Mouse (Mus musculus): ENCODE results near the gene Nat10. TPM values are rescaled to one million over a fixed set of nuclear protein-coding genes. Genes with fewer than 3 reads are reported as not detected.

The Nat10 gene
- total RNA-seq, 2 experiments from 2014 or later, result 6.2 to 12.1 TPM

DNA sequence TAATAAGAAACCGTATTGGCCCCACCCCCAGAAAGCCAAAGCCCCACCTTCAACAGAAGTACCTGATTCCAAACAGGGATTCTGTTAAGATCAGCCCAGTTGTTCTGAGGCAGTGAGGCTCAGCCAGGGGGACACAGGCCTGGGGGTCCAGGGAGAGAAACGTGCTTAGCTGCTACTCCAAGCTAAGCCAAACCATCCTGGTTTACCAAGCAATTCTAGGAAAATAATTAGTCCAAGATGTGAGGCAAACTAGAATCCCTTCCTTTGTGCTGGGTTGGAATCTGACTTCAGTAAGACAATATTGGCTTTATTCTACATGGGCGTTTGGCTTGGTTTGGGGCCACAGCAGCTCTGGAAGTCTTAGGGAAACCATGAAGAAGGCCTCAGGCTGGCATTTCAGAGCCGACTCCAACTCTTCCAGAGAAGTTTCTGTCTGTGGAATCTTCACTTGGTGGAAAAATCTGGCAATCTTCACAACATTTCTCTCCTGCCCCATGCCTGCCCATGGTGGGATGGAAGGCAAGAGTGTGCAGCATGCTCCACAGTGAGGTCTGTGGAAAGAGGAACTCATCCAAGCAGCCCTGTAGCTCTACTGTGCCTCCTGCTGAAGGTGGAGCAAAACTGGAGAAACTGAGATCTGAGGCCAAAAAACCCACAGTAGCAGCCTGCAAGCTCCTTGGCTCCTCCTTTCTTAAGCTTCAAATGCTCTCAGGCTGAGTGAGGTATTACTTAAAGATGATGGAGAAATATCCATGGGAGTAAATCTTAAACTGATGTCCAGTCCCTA, 66.1 kb downstream of the Nat10 start:
- ATAC-seq (ENCODE audit: poor library complexity, severe bottlenecking), result peak; percentile 65

DNA sequence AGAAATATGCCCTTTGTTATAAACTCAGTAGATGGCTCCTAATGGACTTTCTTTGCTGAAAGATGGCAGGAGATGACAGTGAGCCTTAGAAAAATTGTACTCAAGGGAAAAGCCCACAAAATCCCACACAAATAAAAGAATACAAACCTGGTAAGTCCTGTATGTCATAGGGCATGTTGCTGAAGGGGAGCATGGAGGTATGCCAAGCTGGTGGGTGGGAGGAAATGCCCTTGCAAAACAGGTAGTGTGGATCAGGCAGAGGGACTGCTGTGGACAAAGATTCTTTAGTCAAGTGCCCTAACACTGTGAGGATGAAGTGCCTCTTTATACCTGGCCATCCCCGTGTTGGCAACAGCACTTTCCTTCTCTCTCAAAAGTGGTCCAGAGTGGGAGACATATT, 68.3 kb downstream of the Nat10 start:
- ATAC-seq (ENCODE audit: poor library complexity, severe bottlenecking), result no peak

DNA sequence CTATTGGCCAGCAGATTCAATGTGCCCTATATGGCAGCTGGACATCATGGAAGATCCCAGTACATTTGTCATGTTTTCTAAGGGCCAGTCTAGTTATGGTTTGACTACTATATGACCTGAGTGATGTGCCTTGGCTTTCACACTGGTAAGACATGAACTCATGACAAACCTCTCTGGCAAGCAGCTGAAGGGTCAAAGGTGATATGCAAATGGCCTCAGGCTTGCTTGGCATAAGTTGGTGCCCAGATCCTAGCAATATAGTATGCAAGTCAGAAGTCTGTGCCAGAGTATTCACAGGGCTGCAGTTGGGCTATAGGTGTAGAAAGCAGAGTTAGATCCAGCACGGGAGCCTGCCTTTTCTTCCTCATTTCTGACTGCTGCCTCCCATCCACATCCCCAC, 69.8 kb downstream of the Nat10 start:
- no peak for ATAC-seq (ENCODE audit: poor library complexity, severe bottlenecking)

DNA sequence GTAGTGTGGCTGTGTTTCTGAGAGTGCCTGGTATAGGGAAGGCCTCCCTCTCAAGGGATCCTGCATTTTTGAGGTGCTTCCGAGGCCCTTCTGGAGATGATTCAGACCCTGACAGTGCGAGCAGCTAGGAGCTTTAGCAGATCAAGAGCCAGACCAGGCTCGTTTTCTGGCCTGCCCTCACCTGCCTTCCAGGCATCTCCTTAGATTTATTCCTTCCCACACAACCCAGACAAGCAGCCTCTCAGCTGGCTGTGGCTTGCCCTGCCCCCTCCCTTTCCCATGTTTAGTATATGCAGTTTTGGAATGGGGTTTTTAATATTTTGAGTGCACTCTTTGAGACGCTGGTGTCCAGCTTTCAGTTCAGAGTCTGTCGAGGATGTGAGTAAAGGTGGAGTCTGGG, 70.2 kb downstream of the Nat10 start:
- ATAC-seq (ENCODE audit: poor library complexity, severe bottlenecking), result no peak

DNA sequence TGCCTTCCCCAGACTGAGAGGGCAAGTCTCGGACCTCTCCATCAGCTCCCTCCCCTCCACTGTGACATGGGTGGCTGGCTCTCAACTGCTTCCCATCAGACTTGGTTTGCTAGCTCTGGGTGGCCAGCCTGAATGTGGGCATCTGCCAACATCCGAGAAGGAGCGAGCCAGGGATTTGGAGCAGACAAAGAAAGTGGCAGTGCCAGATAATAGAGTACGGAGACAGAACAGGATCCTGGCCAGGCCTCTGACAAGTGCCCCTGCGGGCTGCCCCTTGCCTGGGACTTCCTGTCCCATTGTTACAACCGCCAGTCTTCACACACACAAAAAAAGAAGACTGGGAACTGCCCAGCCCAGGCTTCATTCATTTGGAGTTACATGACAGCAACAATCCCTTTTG, 70.6 kb downstream of the Nat10 start:
- ATAC-seq (ENCODE audit: poor library complexity, severe bottlenecking), result no peak

DNA sequence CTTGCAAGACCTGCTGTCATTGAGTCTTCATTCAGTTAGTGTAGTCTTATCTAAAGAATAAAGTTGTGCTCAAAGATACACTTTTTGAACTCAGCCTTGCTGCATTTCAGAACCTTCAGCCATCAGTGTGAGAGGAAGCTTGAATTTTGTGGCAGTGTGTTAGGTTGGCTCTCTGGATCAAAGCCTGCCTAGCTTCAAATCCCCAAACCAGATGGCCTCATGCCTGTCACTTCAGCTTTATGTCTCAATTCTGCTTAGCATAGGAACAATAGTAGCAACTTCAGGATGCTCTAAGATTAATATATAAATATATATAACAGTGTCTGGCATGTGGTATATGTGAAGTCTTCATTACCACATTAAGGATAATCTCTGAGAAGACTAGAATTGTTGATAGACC, 73.2 kb downstream of the Nat10 start:
- ATAC-seq (ENCODE audit: poor library complexity, severe bottlenecking), result no peak

GRCm38 (mm10) chr2:103687143-103687542, 73.9 kb downstream of the Nat10 start:
- ATAC-seq (ENCODE audit: poor library complexity, severe bottlenecking), result no peak

GRCm38 (mm10) chr2:103685581-103685980, 75.5 kb downstream of the Nat10 start:
- no peak for ATAC-seq (ENCODE audit: poor library complexity, severe bottlenecking)

DNA sequence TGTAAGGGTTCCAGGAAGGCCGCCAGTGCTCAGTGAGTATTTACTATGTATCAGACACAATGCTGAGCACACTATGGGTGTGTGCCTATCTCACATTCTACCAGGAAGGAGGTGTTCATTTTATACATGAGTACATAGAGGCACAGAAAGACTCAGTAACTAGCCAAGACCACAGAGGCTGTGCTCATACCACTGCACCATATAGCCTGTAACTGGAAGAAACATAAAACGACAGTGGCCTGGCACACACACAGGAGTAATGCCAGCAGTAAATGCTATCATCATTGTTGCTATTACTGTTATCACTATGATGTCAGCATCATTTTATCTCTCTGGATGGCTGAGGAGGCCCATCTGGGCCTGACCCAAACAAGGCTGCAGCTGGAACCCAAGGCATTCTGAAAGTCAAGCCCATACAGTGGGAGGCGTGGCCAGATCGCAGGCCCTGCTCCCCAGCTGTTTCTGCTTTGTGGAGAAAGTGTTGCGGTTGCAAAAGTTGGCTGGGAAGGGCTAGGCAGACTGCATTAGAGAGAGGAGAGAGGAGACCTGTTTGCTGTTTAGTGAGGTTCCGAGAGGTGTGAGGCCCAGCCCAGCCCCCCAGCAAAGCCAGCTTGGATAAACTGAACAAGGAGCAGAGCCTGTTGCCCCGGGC, 76.0 kb downstream of the Nat10 start:
- 0 out of 2 replicates have a peak, but pooled peaks have one; percentile 17 for ATAC-seq (ENCODE audit: poor library complexity, severe bottlenecking)

DNA sequence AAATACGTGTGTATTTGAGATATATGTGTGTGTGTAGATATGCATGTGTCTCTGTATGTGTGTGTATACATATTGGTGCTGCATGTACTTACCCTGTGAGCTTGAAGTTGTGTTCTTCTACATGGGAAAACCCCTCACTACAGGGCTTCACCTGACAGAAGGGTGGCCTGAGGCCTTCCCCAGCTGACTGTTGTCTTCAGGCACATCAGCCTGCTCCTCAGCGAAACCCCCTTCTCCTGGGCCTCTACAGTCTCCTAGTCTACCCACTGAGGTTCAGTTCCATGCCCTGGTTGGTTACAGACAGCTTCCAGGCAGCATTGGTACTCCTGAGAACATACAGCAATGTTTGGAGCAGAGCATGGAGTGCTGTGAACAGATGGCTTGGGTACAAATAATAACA, 76.6 kb downstream of the Nat10 start:
- ATAC-seq (ENCODE audit: poor library complexity, severe bottlenecking), result no peak

DNA sequence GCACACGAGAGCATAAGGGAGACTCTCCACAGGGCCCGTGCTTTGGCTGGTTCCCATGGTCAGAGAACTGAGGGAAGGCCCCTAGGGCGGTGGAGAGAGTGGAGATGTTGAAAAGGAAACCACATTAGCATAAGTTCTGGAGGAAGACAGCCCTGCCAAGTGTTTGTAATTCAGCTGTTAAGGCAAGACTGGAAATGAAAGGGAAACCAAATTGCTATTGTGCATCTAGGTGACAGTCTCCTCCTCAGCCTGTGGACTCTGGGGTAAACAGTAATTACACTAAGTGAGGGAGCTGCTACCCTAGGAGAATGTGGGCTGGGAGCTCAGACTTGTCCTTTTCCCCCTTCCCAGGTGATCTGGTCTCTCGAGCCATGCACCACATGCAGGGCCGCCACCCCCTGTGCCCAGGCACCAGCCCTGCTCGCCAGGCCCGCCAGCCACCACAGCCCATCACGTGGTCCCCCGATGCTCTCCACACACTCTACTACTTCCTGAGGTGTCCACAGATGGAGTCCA, 78.1 kb downstream of the Nat10 start:
- ATAC-seq (ENCODE audit: poor library complexity, severe bottlenecking), result peak; percentile 61

DNA sequence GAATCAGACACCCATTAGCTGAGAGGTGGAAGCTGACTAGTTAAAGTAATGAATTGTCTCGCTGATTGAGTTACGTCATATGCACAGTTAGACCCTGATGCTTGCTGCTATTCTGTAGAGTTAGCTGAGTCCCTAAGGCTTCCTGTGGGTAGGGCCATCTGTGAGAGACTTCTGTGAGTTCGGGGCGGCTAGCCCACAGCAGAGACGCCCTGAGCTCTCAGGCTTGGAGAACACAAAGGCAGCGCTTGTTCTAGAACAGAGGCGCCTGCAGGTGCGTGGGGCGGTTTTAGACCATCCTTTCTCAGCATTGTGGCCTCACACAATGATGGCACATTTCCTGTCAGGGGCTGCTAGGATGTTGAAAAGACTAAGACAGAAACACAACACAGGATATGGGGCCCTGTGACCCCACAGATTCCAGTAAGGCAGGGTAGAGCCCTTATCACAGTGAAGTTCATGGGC, 78.8 kb downstream of the Nat10 start:
- ATAC-seq (ENCODE audit: poor library complexity, severe bottlenecking), result peak; percentile 41

DNA sequence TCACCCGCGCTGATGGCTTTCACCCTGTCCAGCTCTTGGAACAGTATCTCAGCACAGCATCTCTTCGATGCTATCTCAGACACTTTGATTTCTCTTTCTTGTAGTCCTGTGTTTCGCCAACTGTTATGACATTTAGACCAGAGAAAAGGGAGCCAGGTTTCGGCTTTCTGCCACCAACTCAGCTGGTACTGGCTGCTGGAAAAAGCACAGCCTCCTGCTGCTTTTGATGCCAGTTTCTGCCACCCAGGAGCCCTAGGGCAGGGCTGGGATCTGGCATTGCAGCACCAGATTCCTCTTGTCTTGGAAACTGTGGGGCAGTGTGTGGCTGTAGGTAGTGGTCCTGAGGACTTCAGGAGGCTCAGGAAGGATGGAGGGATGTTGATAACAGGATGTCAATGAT, 79.9 kb downstream of the Nat10 start:
- ATAC-seq (ENCODE audit: poor library complexity, severe bottlenecking), result no peak

- ATAC-seq (ENCODE audit: poor library complexity, severe bottlenecking), result peak; percentile 14; the same call in 1 of the 2 replicates
Measured at GRCm38 (mm10) chr2:103680364-103681110, 80.5 kb downstream of the Nat10 start.

DNA sequence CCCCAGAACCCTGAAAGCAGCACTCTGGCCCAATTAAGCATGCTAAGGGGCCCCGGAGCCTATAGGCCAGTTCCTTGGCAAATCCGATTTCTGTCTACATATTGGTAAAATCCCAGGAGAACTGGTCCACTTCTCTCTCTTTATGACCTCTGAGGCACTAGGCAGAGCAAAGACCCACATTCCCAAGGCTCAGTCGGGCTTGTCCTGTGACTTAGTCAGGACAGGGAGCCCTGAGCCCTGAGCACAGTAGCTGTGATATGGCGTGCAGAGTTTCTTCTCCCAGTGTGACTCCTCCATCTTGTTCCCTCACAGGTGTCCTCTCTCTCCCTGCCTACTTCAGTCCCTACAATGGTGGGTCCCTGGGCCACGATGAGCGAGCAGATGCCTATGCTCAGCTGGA, 82.6 kb downstream of the Nat10 start:
- ATAC-seq (ENCODE audit: poor library complexity, severe bottlenecking), result no peak

DNA sequence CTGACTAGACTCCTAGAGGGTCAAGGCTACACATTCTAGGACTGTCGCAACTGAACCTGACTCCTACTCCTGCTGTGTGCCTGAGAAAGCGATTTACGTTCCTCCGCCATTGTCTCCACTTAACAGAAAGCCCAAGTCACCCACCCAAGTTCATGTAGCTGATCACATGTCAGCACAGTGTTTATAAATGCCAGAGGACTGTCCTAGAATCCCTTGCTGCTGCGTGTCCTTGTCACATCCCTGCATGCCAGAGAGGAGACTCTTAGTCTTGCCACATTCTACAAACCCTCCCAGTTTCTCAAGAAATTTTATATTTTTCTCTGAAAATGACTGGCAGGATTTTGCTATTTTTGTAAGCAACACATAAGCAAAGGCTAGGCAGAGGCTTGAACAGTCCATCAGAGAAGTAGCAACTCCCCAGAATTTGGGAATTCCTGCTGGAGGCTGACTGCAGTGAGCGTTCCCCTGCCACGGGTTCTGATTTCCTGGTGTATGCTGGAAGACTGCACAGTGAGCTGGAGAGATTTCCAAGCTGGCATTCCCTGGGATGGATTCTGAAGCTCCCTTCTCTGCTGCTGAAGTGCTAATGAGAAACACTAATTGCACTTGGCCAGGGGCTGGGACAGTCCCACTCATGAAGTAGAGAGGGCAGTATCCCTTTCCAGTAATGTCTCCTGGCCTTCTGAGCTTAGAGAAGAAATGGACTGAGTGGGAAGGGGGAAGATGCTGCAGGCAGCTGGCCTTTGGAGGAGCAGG, 83.3 kb downstream of the Nat10 start:
- ATAC-seq (ENCODE audit: poor library complexity, severe bottlenecking), result no peak

DNA sequence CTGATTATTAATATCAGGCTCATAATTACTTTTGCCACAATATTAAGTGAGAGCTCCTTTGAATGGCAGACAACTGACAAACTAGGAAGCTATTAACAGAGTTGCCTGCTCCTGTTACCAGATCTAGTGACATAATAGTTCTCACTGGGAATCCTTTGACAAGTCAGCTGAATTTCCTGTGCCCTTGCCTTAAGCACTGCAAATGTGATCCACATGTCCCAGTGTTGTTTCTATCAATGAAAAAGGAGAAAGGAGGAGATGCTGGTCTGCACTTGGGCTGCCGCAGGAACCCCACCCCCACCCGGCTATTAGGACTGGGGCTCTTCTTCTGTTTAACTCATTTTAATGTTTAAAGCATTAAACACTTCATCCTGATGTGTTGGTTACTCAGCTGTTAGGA, 84.3 kb downstream of the Nat10 start:
- ATAC-seq (ENCODE audit: poor library complexity, severe bottlenecking), result no peak

DNA sequence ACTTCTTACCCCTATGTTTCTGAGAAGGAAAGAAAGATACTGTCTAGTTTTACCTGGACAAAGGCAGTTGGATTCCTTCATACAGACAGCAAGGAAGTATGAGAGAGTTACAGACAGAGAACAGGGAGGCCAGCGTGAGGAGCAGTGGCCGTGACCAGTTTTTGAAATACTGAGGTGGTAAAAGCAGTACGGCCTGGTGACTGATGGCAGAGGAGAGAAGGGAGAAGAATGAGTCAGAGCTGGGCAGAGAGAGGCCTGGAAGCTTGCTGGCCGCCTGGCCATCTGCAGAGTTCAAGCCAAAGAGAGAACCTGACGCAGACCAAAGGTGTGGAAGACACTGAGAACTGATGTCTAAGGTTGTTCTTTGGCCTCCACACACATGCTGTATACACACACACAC, 85.7 kb downstream of the Nat10 start:
- ATAC-seq (ENCODE audit: poor library complexity, severe bottlenecking), result no peak

GRCm38 (mm10) chr2:103673609-103674008, 87.5 kb downstream of the Nat10 start:
- ATAC-seq (ENCODE audit: poor library complexity, severe bottlenecking), result no peak

GRCm38 (mm10) chr2:103672573-103673119, 88.4 kb downstream of the Nat10 start:
- ATAC-seq (ENCODE audit: poor library complexity, severe bottlenecking), result peak; percentile 38; the same call in 1 of the 2 replicates

Measured in megakaryocyte, adult 5-6 weeks (primary cell).